ENCODE assay signal across 21 mouse cellular contexts in genomic region chr2:160869446-160869845, GRCm38 (mm10). TPM values are rescaled to one million over a fixed set of nuclear protein-coding genes. Genes with fewer than 3 reads are reported as not detected.
DNase-seq lines count a peak whose midpoint lies in the region; ATAC-seq and TF ChIP-seq lines count a peak whose summit lies in the region.
"Had no signal": no experiment of that assay in that cellular context is flagged by ENCODE, and none has a peak within 500 bp of the region (broad histone marks: within the 10 kb centered on the region; RNA-seq: fewer than 3 reads in every experiment).

No protein-coding gene starts in this region.

- TF ChIP-seq POLR2A in liver, adult 2 months (IDR thresholded peaks at IDR 0.05; ENCODE audit: extremely low read depth, insufficient read depth, low read length) = no peak

- H3K4me1 ChIP-seq in hindbrain, postnatal 0 days (ENCODE audit: insufficient read depth, low read length) = 0 out of 2 replicates have a peak, but pooled peaks cover 6% of the 10 kb centered on the region
- H3K4me1 ChIP-seq in hindbrain, embryonic 12.5 days = peaks cover 13% of the 10 kb centered on the region
- peaks cover 28% of the 10 kb centered on the region for H3K4me1 ChIP-seq in liver, adult 2 months (ENCODE audit: control insufficient read depth, insufficient read depth, low read length)

- H3K4me2 ChIP-seq in hindbrain, postnatal 0 days (ENCODE audit: low read depth, low read length) = peak overlapping the region; percentile 30; the same call in 1 of the 2 replicates
- no peak overlapping the region for H3K4me2 ChIP-seq in hindbrain, embryonic 12.5 days (replicated peaks)
- H3K4me2 ChIP-seq: embryonic facial prominence, embryonic 12.5 days; forebrain, embryonic 13.5 days; forebrain, embryonic 15.5 days had no signal

- H3K79me2 ChIP-seq in liver, adult 2 months (ENCODE audit: control insufficient read depth, insufficient read depth, low read length) = peaks cover 36% of the 10 kb centered on the region

- WGBS in hindbrain, postnatal 0 days = 85% methylated on average over 3 of the region's 3 CpGs
- WGBS in hindbrain, embryonic 12.5 days = 75% methylated on average over 3 of the region's 3 CpGs
- WGBS in liver, adult 2 months = 15% methylated on average over 3 of the region's 3 CpGs

- H3K4me3 ChIP-seq in hindbrain, postnatal 0 days (ENCODE audit: low read length) = no peak overlapping the region
- H3K4me3 ChIP-seq in hindbrain, embryonic 12.5 days = no peak overlapping the region
- no peak overlapping the region; the same call in 1 of the 2 replicates for H3K4me3 ChIP-seq in liver, adult 2 months (ENCODE audit: insufficient read depth, low read depth, low read length)
- H3K4me3 ChIP-seq: embryonic facial prominence, embryonic 10.5 days; embryonic facial prominence, embryonic 12.5 days; forebrain, embryonic 13.5 days; forebrain, embryonic 15.5 days had no signal

- no peaks in the 10 kb centered on the region for H3K9me3 ChIP-seq in hindbrain, postnatal 0 days (ENCODE audit: low read length)
- no peaks in the 10 kb centered on the region for H3K9me3 ChIP-seq in hindbrain, embryonic 12.5 days (replicated peaks)
- H3K9me3 ChIP-seq: embryonic facial prominence, embryonic 10.5 days; embryonic facial prominence, embryonic 12.5 days; forebrain, embryonic 13.5 days; forebrain, embryonic 15.5 days had no signal

- no peak for DNase-seq in hindbrain, postnatal 0 days (ENCODE audit: low spot score)
- peak; percentile 97 for DNase-seq in liver, adult 2 months (ENCODE audit: extremely low read depth, low read depth, low spot score)
- DNase-seq in liver = no peak
- DNase-seq in spleen, postnatal 14 days (ENCODE audit: low spot score in 2 of 2) = no peak
- DNase-seq: adrenal gland, adult 8-10 months; adrenal gland, postnatal 14 days; adrenal gland, postnatal 36 days; cerebellum, adult 11-12 months; cerebellum, adult 2 months; cerebellum, adult 9-10 months; cerebellum, postnatal 10 days; cerebellum, postnatal 25 days; forebrain, postnatal 0 days had no signal

- H3K27ac ChIP-seq in hindbrain, postnatal 0 days = no peak overlapping the region
- H3K27ac ChIP-seq in hindbrain, embryonic 12.5 days = no peak overlapping the region
- H3K27ac ChIP-seq in liver, adult 2 months (replicated peaks; ENCODE audit: insufficient read depth, low read depth, low read length) = no peak overlapping the region
- H3K27ac ChIP-seq: embryonic facial prominence, embryonic 10.5 days; embryonic facial prominence, embryonic 12.5 days; forebrain, embryonic 13.5 days; forebrain, embryonic 15.5 days had no signal

- TF ChIP-seq CTCF in hindbrain, postnatal 0 days (IDR thresholded peaks at IDR 0.05; ENCODE audit: low read depth) = no peak
- TF ChIP-seq CTCF in liver, adult 2 months (IDR thresholded peaks at IDR 0.05; ENCODE audit: low read depth, low read length) = no peak

- H3K36me3 ChIP-seq in hindbrain, postnatal 0 days (ENCODE audit: insufficient read depth, low read length) = no peaks in the 10 kb centered on the region
- no peaks in the 10 kb centered on the region for H3K36me3 ChIP-seq in hindbrain, embryonic 12.5 days
- H3K36me3 ChIP-seq in liver, adult 2 months (ENCODE audit: control insufficient read depth, insufficient read depth, low read length) = no peaks in the 10 kb centered on the region
- H3K36me3 ChIP-seq: embryonic facial prominence, embryonic 10.5 days; embryonic facial prominence, embryonic 12.5 days; forebrain, embryonic 15.5 days had no signal

- no peak overlapping the region for H3K9ac ChIP-seq in hindbrain, postnatal 0 days (replicated peaks; ENCODE audit: low read length)
- no peak overlapping the region for H3K9ac ChIP-seq in hindbrain, embryonic 12.5 days
- no peak overlapping the region for H3K9ac ChIP-seq in liver, adult 2 months (ENCODE audit: low read depth, low read length)
- H3K9ac ChIP-seq: embryonic facial prominence, embryonic 12.5 days; forebrain, embryonic 13.5 days; forebrain, embryonic 15.5 days; forebrain, postnatal 0 days had no signal

- no peaks in the 10 kb centered on the region for H3K27me3 ChIP-seq in hindbrain, postnatal 0 days (ENCODE audit: insufficient read depth, low read length)
- H3K27me3 ChIP-seq in hindbrain, embryonic 12.5 days = no peaks in the 10 kb centered on the region
- no peaks in the 10 kb centered on the region for H3K27me3 ChIP-seq in liver, adult 2 months (ENCODE audit: control insufficient read depth, insufficient read depth, low read length)
- H3K27me3 ChIP-seq: embryonic facial prominence, embryonic 12.5 days; forebrain, embryonic 13.5 days; forebrain, embryonic 15.5 days; Patski had no signal

- no peak for ATAC-seq in hindbrain, postnatal 0 days
- ATAC-seq in hindbrain, embryonic 12.5 days (ENCODE audit: low FRiP score) = no peak
- ATAC-seq: activated CD4-positive, CD25-positive, alpha-beta regulatory T cell, adult 4 months; forebrain, embryonic 13.5 days; forebrain, embryonic 15.5 days; forebrain, postnatal 0 days; Patski had no signal

RNA-seq across cellular contexts. Expression of gene Zhx3, which starts 3.4 kb away (rescaled TPM):
- total RNA-seq in hindbrain, postnatal 0 days (2014; rRNA removed) = 42.5 and 53.0 TPM in 2 replicates
- polyA plus RNA-seq in hindbrain, postnatal 0 days (2015; fragmentation: Nextera tagmentation; extraction: Ambion mirVana) = 17.2 and 18.9 TPM in 2 replicates
- polyA plus RNA-seq in hindbrain, embryonic 12.5 days (2016; fragmentation: Nextera tagmentation; extraction: Ambion mirVana) = 16.0 and 18.0 TPM in 2 replicates
- total RNA-seq in liver, adult 2 months (2014; rRNA removed) = 33.5 and 45.3 TPM in 2 replicates
- 11.9 and 12.3 TPM in 2 replicates for polyA plus RNA-seq in liver, adult 2 months (2012; rRNA removed)

RNA-seq across cellular contexts. Expression of gene Lpin3, which starts 11.0 kb away (rescaled TPM):
- total RNA-seq in hindbrain, postnatal 0 days (2014; rRNA removed) = 1.4 and 1.9 TPM in 2 replicates
- polyA plus RNA-seq in hindbrain, postnatal 0 days (2015; fragmentation: Nextera tagmentation; extraction: Ambion mirVana) = 0.60 and 0.79 TPM in 2 replicates
- polyA plus RNA-seq in hindbrain, embryonic 12.5 days (2016; fragmentation: Nextera tagmentation; extraction: Ambion mirVana) = 0.63 and 1.4 TPM in 2 replicates
- total RNA-seq in liver, adult 2 months (2014; rRNA removed) = 2.8 and 4.0 TPM in 2 replicates
- polyA plus RNA-seq in liver, adult 2 months (2012; rRNA removed) = 2.7 and 3.6 TPM in 2 replicates

RNA-seq across cellular contexts. Expression of gene Emilin3, which starts 42.7 kb away (rescaled TPM):
- 2.0 and 3.1 TPM in 2 replicates for total RNA-seq in hindbrain, postnatal 0 days (2014; rRNA removed)
- 0.39 and 0.54 TPM in 2 replicates for polyA plus RNA-seq in hindbrain, postnatal 0 days (2015; fragmentation: Nextera tagmentation; extraction: Ambion mirVana)
- polyA plus RNA-seq in hindbrain, embryonic 12.5 days (2016; fragmentation: Nextera tagmentation; extraction: Ambion mirVana) = 5.1 and 7.5 TPM in 2 replicates
- total RNA-seq in liver, adult 2 months (2014; rRNA removed) = not detected in 2 replicates
- 0.02 TPM in 1 of 2 replicates, not detected in the other for polyA plus RNA-seq in liver, adult 2 months (2012; rRNA removed)
- total RNA-seq: adrenal gland, adult 18-20 months; adrenal gland, adult 8-10 months; adrenal gland, postnatal 36 days had no signal
- polyA plus RNA-seq: activated CD4-positive, CD25-positive, alpha-beta regulatory T cell, adult 4 months; Patski had no signal
